Mouse (Mus musculus): ENCODE data around the gene Rbm8a. TPM values are rescaled to one million over a fixed set of nuclear protein-coding genes. Genes with fewer than 3 reads are reported as not detected.

The Rbm8a gene
- polyA plus RNA-seq, 1 experiment, result 12.2 TPM

DNA sequence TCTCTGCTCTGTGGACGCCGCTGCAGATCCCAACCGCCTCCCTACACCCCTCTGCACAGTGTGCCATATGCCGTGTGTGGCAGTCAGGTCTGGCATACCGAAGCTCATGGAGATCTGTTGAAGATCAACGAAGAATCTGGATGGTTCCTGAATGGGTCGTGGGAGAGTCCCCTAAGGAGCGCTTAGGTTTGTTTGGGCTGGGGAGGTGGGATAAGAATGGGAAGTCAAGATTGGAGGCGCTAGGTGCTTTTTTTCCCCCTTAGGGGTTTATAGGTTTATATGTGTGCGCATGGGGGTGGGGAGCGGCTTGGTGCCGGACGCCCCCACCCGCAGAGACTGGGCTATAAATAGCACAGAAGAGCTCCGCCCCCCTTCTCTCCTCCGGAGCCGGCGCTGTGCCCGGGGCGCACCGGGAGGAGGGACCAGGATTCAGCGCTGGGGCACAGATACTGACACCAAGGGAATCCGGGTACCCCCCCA is 33.5 kb upstream of the Rbm8a start, which contains the start of gene Ankrd34a:
TSS of gene Ankrd34a (plus strand) at position 409 of the 480 bp plus-strand sequence.
- no peak for TF ChIP-seq CTCF (IDR thresholded peaks at IDR 0.05; ENCODE audit: insufficient read depth, low read length)
- WGBS, result 3% methylated on average over 22 of the region's 23 CpGs
- peak within 1 kb of the TSS; percentile 69 for H3K4me3 ChIP-seq (replicated peaks; ENCODE audit: extremely low read depth, low read depth, low read length)
- no peak for DNase-seq
- peaks cover 10% of the 10 kb centered on the region for H3K4me1 ChIP-seq (ENCODE audit: control insufficient read depth, insufficient read depth, low read length)

DNA sequence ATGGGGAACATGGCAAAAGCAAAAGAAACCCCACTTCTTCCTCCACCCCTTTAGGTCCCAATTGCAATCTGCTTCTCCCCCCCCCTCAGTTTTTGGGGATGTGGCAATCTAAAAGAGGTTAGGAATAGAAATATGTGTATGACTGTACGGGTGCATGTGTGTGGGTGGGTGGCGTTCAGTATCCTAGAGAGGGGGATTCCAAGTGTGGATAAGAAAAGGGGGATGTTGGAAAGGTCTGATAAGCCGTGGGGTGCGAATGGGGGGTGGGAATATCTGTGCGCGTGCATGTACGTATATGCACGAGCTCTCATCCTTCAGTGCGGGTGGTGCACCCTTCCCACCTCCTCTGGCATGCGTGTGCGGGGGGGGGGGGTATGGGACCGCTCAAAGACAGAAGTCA is 32.9 kb upstream of the Rbm8a start:
- Histone ChIP-seq H3K4me1 (ENCODE audit: control insufficient read depth, insufficient read depth, low read length) (peaks cover 11% of the 10 kb centered on the region), H3K4me3 (replicated peaks; ENCODE audit: extremely low read depth, low read depth, low read length) (no peak overlapping the region)
- no peak for DNase-seq
- TF ChIP-seq POLR2A (IDR thresholded peaks at IDR 0.05; ENCODE audit: borderline replicate concordance, extremely low read depth, low read depth, low read length) (no peak), CTCF (IDR thresholded peaks at IDR 0.05; ENCODE audit: insufficient read depth, low read length) (no peak)
- WGBS, result 7% methylated on average over 12 of the region's 12 CpGs

DNA sequence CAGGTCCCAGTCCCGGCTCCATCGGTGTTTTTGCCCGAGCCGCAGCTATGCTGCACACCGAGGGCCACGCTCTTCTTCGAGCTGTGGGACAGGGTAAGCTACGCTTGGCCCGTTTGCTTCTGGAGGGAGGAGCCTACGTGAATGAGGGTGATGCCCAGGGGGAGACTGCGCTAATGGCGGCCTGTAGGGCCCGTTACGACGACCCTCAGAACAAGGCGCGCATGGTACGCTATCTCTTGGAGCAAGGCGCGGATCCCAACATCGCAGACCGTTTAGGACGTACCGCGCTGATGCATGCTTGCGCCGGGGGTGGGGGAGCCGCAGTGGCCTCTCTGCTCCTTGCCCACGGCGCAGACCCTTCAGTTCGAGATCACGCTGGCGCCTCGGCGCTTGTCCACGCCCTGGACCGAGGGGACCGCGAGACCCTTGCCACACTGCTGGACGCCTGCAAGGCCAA is 32.3 kb upstream of the Rbm8a start:
- DNase-seq, result no peak
- TF ChIP-seq CTCF (IDR thresholded peaks at IDR 0.05; ENCODE audit: insufficient read depth, low read length), result no peak
- 0 out of 2 replicates have a peak, but pooled peaks have one; percentile 11 for TF ChIP-seq POLR2A (IDR thresholded peaks at IDR 0.05; ENCODE audit: borderline replicate concordance, extremely low read depth, low read depth, low read length)
- under 1% methylated on average over 40 of the region's 40 CpGs for WGBS
- H3K4me3 ChIP-seq (replicated peaks; ENCODE audit: extremely low read depth, low read depth, low read length), result peak overlapping the region; percentile 69
- H3K4me1 ChIP-seq (ENCODE audit: control insufficient read depth, insufficient read depth, low read length), result peaks cover 12% of the 10 kb centered on the region

DNA sequence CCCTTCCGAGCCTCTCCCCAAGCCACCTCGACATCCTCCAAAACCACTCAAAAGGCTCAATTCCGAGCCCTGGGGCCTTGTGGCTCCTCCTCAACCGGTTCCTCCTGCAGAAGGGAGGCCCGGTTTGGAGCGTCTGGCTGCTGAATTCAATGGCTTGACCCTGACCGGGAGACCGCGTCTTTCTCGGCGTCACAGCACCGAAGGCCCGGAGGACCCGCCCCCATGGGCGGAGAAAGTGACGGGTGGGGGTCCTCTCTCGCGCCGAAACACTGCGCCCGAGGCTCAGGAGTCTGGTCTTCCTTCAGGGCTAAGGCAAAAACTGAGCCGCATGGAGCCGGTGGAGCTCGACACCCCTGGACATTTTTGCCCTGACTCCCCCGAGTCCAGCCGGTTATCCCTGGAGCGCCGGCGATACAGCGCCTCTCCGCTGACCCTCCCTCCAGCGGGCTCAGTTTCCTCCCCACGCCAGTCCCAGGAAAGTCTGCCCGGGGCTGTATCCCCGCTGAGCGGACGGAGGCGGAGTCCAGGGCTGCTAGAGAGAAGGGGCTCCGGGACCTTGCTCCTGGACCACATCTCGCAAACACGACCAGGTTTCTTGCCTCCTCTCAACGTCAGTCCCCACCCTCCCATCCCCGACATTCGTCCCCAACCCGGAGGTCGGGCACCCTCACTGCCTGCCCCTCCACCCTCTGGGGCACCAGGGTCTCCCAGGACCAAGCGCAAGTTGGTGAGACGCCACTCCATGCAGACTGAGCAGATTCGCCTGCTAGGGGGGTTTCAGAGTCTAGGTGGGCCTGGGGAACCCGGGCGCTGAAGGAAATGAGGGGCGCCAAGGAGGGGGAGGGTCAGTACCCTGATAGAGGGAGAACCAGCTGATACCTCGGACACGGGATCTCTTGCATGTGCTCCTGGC is 31.3 kb upstream of the Rbm8a start:
- peak overlapping the region; percentile 69 for H3K4me3 ChIP-seq (replicated peaks; ENCODE audit: extremely low read depth, low read depth, low read length)
- WGBS, result 6% methylated on average over 54 of the region's 54 CpGs
- H3K4me1 ChIP-seq (ENCODE audit: control insufficient read depth, insufficient read depth, low read length), result peaks cover 12% of the 10 kb centered on the region
- TF ChIP-seq CTCF (IDR thresholded peaks at IDR 0.05; ENCODE audit: insufficient read depth, low read length) (no peak), POLR2A (IDR thresholded peaks at IDR 0.05; ENCODE audit: borderline replicate concordance, extremely low read depth, low read depth, low read length) (0 out of 2 replicates have a peak, but pooled peaks have one; percentile 24)
- peak; percentile 55 for DNase-seq

DNA sequence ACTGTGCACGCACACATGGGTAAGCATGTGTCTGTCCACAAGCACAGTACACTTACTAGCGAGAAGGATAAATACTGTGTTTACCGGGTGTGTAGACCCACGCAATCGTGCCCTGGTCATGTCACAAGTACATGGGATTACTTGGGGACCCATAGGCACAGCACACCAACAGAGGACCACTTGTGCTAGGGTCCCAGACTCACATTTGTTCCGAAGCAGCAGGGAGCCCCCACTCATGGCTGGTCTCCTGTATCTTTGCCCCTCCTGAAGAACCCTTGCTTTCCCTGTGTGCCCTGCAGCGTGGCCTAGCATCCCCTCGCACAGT is 30.7 kb upstream of the Rbm8a start:
- Histone ChIP-seq H3K4me1 (ENCODE audit: control insufficient read depth, insufficient read depth, low read length) (peaks cover 12% of the 10 kb centered on the region), H3K4me3 (replicated peaks; ENCODE audit: extremely low read depth, low read depth, low read length) (no peak overlapping the region)
- TF ChIP-seq CTCF (IDR thresholded peaks at IDR 0.05; ENCODE audit: insufficient read depth, low read length) (no peak), POLR2A (IDR thresholded peaks at IDR 0.05; ENCODE audit: borderline replicate concordance, extremely low read depth, low read depth, low read length) (no peak)
- DNase-seq, result no peak
- WGBS, result 73% methylated on average over 8 of the region's 8 CpGs

GRCm38 (mm10) chr3:96599411-96599810 is 30.3 kb upstream of the Rbm8a start:
- peaks cover 12% of the 10 kb centered on the region for H3K4me1 ChIP-seq (ENCODE audit: control insufficient read depth, insufficient read depth, low read length)
- WGBS, result 89% methylated on average over 3 of the region's 3 CpGs
- H3K4me3 ChIP-seq (replicated peaks; ENCODE audit: extremely low read depth, low read depth, low read length), result no peak overlapping the region
- DNase-seq, result no peak
- TF ChIP-seq CTCF (IDR thresholded peaks at IDR 0.05; ENCODE audit: insufficient read depth, low read length) (no peak), POLR2A (IDR thresholded peaks at IDR 0.05; ENCODE audit: borderline replicate concordance, extremely low read depth, low read depth, low read length) (no peak)

- Histone ChIP-seq H3K4me3 (replicated peaks; ENCODE audit: extremely low read depth, low read depth, low read length) (peak within 1 kb of the TSS; percentile 74), H3K4me1 (ENCODE audit: control insufficient read depth, insufficient read depth, low read length) (peaks cover 12% of the 10 kb centered on the region)
- peak; percentile 86 for DNase-seq
- TF ChIP-seq POLR2A (IDR thresholded peaks at IDR 0.05; ENCODE audit: borderline replicate concordance, extremely low read depth, low read depth, low read length), result peak; percentile 59; the same call in 1 of the 2 replicates
- TF ChIP-seq CTCF (IDR thresholded peaks at IDR 0.05; ENCODE audit: insufficient read depth, low read length), result no peak
- WGBS, result under 1% methylated on average over 27 of the region's 27 CpGs
Measured at GRCm38 (mm10) chr3:96600639-96601250, 29.0 kb upstream of the Rbm8a start, which contains the start of gene Lix1l. Gene Lix1l, plus strand, starts transcription at chr3:96601149.

DNA sequence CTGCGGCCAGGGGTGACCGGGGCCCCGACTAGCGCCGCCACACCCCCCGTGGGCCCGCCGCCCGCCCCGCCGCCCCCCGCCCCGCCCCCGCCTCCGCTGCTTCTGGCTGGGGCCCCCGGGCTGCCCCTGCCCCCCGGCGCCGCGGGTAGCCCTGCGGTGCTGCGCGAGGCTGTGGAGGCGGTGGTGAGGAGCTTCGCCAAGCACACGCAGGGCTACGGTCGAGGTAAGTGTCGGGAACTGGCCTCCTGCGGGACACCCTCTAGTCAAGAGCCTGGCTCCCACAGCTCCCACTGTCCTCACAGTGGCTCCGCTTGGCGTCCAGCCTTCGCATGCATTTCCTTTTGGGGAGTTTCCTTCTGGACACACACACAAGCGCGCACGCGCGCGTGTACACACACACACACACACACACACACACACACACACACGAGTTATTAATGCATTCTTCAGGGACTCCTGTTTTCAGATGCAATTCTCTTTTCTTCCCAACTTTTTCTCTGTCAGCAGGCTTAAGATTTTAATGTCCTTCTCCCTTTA is 28.4 kb upstream of the Rbm8a start:
- no peak for TF ChIP-seq CTCF (IDR thresholded peaks at IDR 0.05; ENCODE audit: insufficient read depth, low read length)
- peak; percentile 77; the same call in 1 of the 2 replicates for TF ChIP-seq POLR2A (IDR thresholded peaks at IDR 0.05; ENCODE audit: borderline replicate concordance, extremely low read depth, low read depth, low read length)
- peaks cover 12% of the 10 kb centered on the region for H3K4me1 ChIP-seq (ENCODE audit: control insufficient read depth, insufficient read depth, low read length)
- peak; percentile 63 for DNase-seq
- WGBS, result 2% methylated on average over 31 of the region's 40 CpGs
- peak overlapping the region; percentile 74 for H3K4me3 ChIP-seq (replicated peaks; ENCODE audit: extremely low read depth, low read depth, low read length)

DNA sequence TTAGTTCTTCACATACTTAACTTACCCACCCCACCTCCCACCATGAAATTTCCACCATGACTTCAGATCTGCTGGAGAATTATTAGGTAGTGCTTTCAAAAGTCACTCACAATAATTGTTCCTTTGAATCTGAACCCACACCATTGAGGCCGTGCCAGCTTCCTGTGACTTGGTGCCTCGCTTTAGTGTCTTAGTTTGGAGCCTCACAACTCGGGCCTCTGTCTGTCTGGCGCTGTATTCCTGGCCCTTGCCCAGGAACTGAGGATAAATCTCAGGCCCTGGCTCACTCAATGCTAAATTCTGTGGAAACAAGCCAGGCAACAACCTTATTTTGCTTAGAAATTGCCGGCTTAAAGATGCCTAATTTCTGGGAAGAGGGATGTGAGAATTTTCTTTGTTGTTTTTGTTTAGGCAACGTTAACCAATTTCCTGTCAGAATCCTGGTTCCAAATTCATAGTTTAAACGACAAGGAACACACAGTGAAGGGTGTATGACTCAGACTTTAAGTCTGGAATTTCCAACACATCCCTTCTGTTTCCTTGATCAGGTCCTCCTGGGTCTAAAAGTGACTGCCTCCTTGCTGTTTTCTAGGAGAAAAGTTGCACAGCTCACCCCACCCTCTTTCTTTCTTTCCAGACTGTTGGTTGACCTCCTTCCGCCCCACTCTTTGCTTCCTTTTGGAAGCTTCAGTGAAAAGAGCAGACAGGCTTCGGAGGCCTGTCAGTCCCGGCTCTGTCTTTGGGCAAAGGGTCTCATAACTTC is 27.6 kb upstream of the Rbm8a start:
- Histone ChIP-seq H3K4me3 (replicated peaks; ENCODE audit: extremely low read depth, low read depth, low read length) (peak overlapping the region; percentile 45), H3K4me1 (ENCODE audit: control insufficient read depth, insufficient read depth, low read length) (peaks cover 7% of the 10 kb centered on the region)
- WGBS, result 29% methylated on average over 10 of the region's 10 CpGs
- no peak for DNase-seq
- TF ChIP-seq CTCF (IDR thresholded peaks at IDR 0.05; ENCODE audit: insufficient read depth, low read length) (no peak), POLR2A (IDR thresholded peaks at IDR 0.05; ENCODE audit: borderline replicate concordance, extremely low read depth, low read depth, low read length) (no peak)
